Mouse (Mus musculus) hindbrain, embryonic 14.5 days (tissue): Measurements from ENCODE around the gene Ncor2. TPM values are rescaled to one million over a fixed set of nuclear protein-coding genes. Genes with fewer than 3 reads are reported as not detected.

Experiments
- ATAC-seq: fragments of 200-750 bp; cut with Nextera tagmentation; 2 replicates; pipeline ENCODE4 v1.8.0; 2017; ENCODE audit warnings: moderate number of reproducible peaks, mild to moderate bottlenecking, moderate TSS enrichment, moderate library complexity; ENCODE audit not compliant: low FRiP score
- DNase-seq: peaks from one replicate; pipeline ENCODE4 v3.0.0-alpha.2; 2015; ENCODE audit warnings: low spot score
- H3K27ac ChIP-seq: fragments of 300-500 bp; sonication (generic); 2 replicates; pipeline ENCODE4 v1.5.1; 2014; ENCODE audit warnings: mild to moderate bottlenecking, moderate library complexity
- H3K27me3 ChIP-seq: fragments of 300-500 bp; sonication (generic); 2 replicates; pipeline ENCODE4 v1.6.1; 2014; ENCODE audit warnings: mild to moderate bottlenecking, low read length, mixed read lengths; ENCODE audit not compliant: control insufficient read depth, insufficient read depth
- H3K36me3 ChIP-seq: fragments of 300-500 bp; sonication (generic); replicated peaks from 2 replicates; pipeline ENCODE4 v1.6.1; 2014; ENCODE audit not compliant: control insufficient read depth, insufficient read depth
- H3K4me1 ChIP-seq: fragments of 300-500 bp; sonication (generic); replicated peaks from 2 replicates; pipeline ENCODE4 v1.6.1; 2014; ENCODE audit warnings: antibody characterized with exemption, low read length, mixed read lengths; ENCODE audit not compliant: control insufficient read depth, insufficient read depth
- H3K4me2 ChIP-seq: fragments of 300-500 bp; sonication (generic); replicated peaks from 2 replicates; pipeline ENCODE4 v1.6.1; 2014; ENCODE audit warnings: mild to moderate bottlenecking, moderate library complexity
- H3K4me3 ChIP-seq: fragments of 300-500 bp; sonication (generic); replicated peaks from 2 replicates; pipeline ENCODE4 v1.5.1; 2014; ENCODE audit warnings: mild to moderate bottlenecking, low read length
- H3K9ac ChIP-seq: fragments of 300-500 bp; sonication (generic); 2 replicates; pipeline ENCODE4 v1.6.1; 2014
- H3K9me3 ChIP-seq: fragments of 300-500 bp; sonication (generic); 2 replicates; pipeline ENCODE4 v1.6.1; 2016; ENCODE audit warnings: low read length; ENCODE audit not compliant: control insufficient read depth
- WGBS: fragments of 180-500 bp; shearing (Covaris S2); extraction: QIAGEN DNeasy Blood & Tissue Kit; methylation state at CpG from one replicate; pipeline ENCODE4 v1.1.7; 2014; 5-methylcytosine and 5-hydroxymethylcytosine counted together
- polyA plus RNA-seq: library from polyadenylated mRNA; unstranded; fragments of >200 nt; fragmentation: Nextera tagmentation; extraction: Ambion mirVana; gene quantifications from 2 replicates; pipeline ENCODE4 v1.2.1, GENCODE M21; 2014

Gene Ncor2
- polyA plus RNA-seq, 1 experiment from 2014 or later: 27.4 TPM

DNA sequence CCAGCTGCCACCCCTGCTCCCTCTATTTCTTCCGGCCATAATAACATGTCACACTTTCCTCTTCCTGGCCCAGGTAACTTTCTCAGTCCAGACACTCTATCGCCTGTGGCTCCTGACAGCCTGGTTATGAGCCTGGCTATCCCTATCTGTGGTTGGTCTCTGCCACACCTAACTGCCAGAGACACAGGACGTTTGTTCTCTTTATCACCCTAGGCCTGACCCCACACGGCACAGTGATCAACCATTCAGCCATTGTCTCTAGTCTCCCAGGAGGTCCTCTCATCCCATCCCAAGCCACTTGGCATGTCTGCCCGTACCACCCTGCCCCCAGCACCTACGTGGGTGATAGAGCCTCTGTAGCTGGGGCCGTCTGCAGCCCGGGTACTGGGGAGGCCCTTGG lies 142.5 kb downstream of the Ncor2 start:
- Histone ChIP-seq H3K9me3 (no peaks in the 10 kb centered on the region), H3K4me1 (no peaks in the 10 kb centered on the region), H3K27me3 (no peaks in the 10 kb centered on the region), H3K4me2 (no peak overlapping the region), H3K4me3 (no peak overlapping the region), H3K9ac (no peak overlapping the region), H3K27ac (no peak overlapping the region), H3K36me3 (peaks cover 91% of the 10 kb centered on the region)
- no peak for DNase-seq
- 91% methylated on average over 8 of the region's 8 CpGs for WGBS
- no peak for ATAC-seq

DNA sequence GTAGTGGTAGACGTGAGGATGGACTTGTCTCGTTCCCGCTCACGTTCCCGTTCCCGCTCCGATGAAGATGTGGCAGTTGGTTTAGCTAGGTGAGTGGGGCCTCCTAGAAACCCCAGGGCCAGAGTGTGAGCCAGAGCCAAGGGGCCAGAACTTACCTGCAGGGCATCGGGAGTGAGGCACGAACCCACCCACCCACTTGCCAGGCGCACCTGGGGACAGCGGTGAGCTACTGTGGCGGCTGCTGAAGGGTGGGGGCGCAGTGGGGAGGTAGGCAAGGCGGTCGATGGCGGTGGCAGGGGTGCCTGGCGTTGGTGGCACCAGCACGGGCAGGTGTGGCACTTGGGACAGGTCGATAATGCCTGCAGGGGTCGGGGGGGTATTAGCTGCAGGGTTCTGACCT lies 150.1 kb downstream of the Ncor2 start:
- Histone ChIP-seq H3K9me3 (no peaks in the 10 kb centered on the region), H3K4me1 (no peaks in the 10 kb centered on the region), H3K27me3 (no peaks in the 10 kb centered on the region), H3K4me3 (no peak overlapping the region), H3K36me3 (peaks cover 98% of the 10 kb centered on the region), H3K9ac (no peak overlapping the region), H3K27ac (no peak overlapping the region), H3K4me2 (no peak overlapping the region)
- no peak for ATAC-seq
- 96% methylated on average over 20 of the region's 20 CpGs for WGBS
- no peak for DNase-seq

DNA sequence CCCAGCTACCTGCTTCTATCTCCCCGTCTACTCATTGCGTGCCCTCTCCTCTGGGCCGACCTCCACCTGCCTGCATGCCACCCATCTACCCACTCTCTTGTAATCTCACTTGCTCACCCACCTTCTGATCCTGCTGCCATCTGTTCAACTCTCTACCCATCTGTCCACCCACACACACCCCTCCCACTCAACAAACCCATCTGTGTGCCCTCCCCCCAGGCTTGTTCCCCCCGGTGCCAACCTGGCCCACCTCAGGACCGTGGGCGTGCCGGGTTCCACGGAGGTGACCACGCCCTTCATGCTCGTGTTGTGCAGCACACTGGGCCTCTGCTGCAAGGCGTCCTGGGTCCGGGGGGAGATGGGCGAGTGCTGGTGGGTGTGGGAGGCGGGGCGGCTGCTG lies 150.6 kb downstream of the Ncor2 start:
- ATAC-seq: no peak
- H3K27me3 ChIP-seq: no peaks in the 10 kb centered on the region
- no peak overlapping the region for H3K27ac ChIP-seq
- no peak for DNase-seq
- H3K36me3 ChIP-seq: peaks cover 98% of the 10 kb centered on the region
- no peak overlapping the region for H3K4me3 ChIP-seq
- no peaks in the 10 kb centered on the region for H3K9me3 ChIP-seq
- H3K9ac ChIP-seq: no peak overlapping the region
- no peak overlapping the region for H3K4me2 ChIP-seq
- 91% methylated on average over 15 of the region's 15 CpGs for WGBS
- no peaks in the 10 kb centered on the region for H3K4me1 ChIP-seq

DNA sequence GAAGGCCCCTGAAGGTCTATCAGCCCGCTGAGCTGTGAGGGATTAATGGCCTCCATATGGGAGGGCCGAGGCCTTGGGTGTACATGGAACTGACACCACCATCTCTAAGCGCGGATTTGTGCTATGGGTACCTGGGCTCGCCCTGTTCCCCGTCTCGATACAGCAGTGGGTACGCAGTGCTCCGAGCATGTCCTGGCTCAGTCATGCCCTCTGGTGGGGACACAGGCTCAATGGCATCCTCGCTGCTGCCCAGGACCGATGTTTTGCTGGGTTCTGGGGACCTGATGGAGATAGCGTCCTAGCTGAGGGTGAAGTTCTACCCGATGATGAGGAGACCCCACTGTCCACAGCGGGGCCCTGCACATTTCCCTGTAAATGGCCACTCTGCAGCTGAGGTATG lies 155.0 kb downstream of the Ncor2 start:
- ATAC-seq: no peak
- Histone ChIP-seq H3K4me1 (0 out of 2 replicates have a peak, but pooled peaks cover 6% of the 10 kb centered on the region), H3K9ac (no peak overlapping the region), H3K4me2 (no peak overlapping the region), H3K9me3 (no peaks in the 10 kb centered on the region), H3K27me3 (no peaks in the 10 kb centered on the region), H3K27ac (no peak overlapping the region), H3K4me3 (no peak overlapping the region), H3K36me3 (peaks cover 87% of the 10 kb centered on the region)
- DNase-seq: no peak
- 82% methylated on average over 14 of the region's 14 CpGs for WGBS

DNA sequence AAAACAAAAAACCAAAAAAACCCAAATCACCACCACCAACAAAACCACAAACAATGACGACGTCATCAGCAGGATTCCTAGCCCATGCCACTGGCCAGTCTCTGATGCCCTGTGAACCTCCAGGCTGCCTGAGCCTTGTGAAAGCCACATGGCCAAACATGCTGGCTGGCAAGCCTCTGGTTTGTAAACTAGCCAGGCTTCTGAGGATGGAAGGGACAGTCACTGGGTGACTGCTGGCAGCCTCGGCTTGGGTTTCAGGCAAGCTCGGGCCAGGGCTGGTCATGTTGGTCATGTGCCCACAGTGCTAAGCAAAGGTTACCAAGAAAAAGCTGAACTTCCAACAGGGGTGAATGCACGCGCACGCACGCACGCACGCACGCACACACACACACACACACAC lies 157.7 kb downstream of the Ncor2 start:
- ATAC-seq: no peak
- no peaks in the 10 kb centered on the region for H3K27me3 ChIP-seq
- WGBS: 87% methylated on average over 11 of the region's 11 CpGs
- H3K27ac ChIP-seq: no peak overlapping the region
- H3K9me3 ChIP-seq: no peaks in the 10 kb centered on the region
- no peak overlapping the region for H3K4me2 ChIP-seq
- H3K9ac ChIP-seq: no peak overlapping the region
- H3K4me3 ChIP-seq: no peak overlapping the region
- no peak for DNase-seq
- peaks cover 87% of the 10 kb centered on the region for H3K36me3 ChIP-seq
- H3K4me1 ChIP-seq: 0 out of 2 replicates have a peak, but pooled peaks cover 6% of the 10 kb centered on the region

DNA sequence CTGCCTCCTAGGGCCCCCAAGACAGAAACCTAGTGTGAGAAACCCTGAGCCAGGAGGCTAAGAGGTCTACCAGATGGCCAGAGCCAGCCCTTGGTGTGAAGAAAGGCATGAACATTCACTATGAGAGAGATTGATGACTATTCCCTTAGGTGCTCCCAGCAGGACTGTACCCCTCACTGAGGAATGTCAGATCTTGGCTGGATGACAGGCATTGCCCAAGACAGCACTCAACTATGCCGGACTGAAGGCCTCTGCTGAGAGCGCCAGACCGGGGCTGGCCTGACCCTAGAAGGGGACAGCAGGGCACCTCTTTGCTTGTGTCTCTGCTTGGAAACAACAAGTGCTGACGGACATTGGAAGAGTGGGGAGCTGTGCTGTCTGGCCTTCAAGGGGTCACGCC lies 159.9 kb downstream of the Ncor2 start:
- DNase-seq (no peak), ATAC-seq (no peak)
- Histone ChIP-seq H3K27ac (no peak overlapping the region), H3K9ac (no peak overlapping the region), H3K4me3 (no peak overlapping the region), H3K36me3 (peaks cover 80% of the 10 kb centered on the region), H3K9me3 (no peaks in the 10 kb centered on the region), H3K4me2 (no peak overlapping the region), H3K27me3 (no peaks in the 10 kb centered on the region), H3K4me1 (0 out of 2 replicates have a peak, but pooled peaks cover 6% of the 10 kb centered on the region)
- WGBS: 73% methylated on average over 5 of the region's 5 CpGs

DNA sequence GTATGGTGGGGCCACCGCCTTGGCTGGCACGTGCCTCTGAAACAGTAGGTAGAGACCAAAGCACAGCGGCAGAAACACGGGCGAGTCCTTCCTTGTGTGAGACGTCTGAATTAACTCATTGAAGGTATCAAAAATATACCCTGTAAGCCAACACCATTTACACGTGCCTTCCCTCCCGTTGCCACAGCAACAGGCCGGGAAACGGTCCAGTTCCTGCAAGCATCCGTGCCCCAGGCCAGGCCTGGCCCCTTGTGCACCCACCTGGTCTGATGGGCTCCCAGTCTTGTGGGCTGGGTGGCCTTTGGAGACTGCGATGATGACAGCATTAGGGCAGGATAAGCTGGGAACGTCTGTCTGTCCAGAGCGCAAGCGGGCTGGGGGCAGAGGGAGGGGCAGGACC lies 161.7 kb downstream of the Ncor2 start:
- H3K27ac ChIP-seq: no peak overlapping the region
- H3K9ac ChIP-seq: no peak overlapping the region
- DNase-seq (no peak), ATAC-seq (no peak)
- WGBS: 67% methylated on average over 15 of the region's 15 CpGs
- no peaks in the 10 kb centered on the region for H3K27me3 ChIP-seq
- no peak overlapping the region for H3K4me2 ChIP-seq
- H3K9me3 ChIP-seq: no peaks in the 10 kb centered on the region
- H3K4me1 ChIP-seq: 0 out of 2 replicates have a peak, but pooled peaks cover 6% of the 10 kb centered on the region
- peaks cover 68% of the 10 kb centered on the region for H3K36me3 ChIP-seq
- no peak overlapping the region for H3K4me3 ChIP-seq

DNA sequence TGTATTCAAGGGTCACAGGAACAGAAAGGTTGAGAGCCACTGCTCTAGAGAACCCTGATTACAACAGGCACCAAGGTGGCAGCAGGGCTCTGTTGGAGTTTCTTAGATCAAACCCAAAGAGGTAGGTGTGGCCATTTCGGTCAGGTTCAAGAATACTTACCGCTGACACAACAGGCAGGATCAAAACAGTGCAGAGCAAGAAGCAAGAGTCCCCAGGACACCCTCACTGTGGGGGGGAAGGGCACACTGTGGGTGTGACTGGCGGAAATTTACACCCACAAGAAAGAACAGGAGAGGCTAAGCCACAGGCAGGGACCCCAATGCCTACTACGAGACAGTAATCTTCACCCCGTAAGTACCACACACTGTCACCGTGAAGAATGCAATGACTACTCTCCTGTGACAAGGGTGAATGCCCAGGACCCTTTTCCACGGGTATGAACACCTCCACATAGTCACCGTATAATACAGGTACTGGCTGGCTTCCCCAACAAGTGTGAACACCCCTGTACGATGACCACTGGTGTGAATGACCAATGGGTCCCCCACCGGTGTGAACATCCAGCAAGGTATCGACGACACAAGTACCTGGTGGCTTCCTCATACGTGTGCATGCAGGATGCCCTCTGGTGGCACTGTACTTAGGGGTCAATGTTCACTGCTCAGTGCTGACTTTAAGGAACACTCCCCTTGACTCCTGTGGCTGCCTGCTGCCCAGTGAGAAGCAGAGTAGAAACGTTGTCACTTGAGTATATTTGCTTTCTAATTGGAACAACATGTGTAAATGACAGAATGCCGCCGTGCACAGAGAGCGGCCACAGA lies 162.4 kb downstream of the Ncor2 start:
- Histone ChIP-seq H3K9me3 (no peaks in the 10 kb centered on the region), H3K27ac (no peak overlapping the region), H3K4me2 (no peak overlapping the region), H3K27me3 (no peaks in the 10 kb centered on the region), H3K4me3 (no peak overlapping the region), H3K4me1 (0 out of 2 replicates have a peak, but pooled peaks cover 6% of the 10 kb centered on the region), H3K9ac (no peak overlapping the region), H3K36me3 (peaks cover 61% of the 10 kb centered on the region)
- no peak for DNase-seq
- WGBS: 90% methylated on average over 17 of the region's 17 CpGs
- ATAC-seq: no peak

DNA sequence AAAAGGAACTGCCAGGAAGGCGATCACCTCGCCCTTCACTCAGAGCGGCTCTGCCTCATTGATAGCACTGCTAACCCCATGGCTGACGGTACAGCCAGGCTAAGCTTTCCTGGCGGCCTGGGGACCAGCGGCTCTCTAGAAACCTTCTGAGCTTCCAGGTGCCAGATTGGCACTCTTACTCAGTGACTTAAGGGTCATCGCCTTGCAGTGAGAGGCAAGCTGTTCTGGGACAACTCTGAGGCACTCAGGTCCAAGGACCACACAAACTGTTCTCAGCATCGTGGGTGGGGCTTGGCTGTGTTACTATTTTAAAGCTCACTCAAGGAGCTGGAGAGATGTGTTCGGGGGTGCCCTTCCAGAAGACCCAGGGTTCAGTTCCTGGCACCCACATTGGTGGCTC lies 163.4 kb downstream of the Ncor2 start:
- no peaks in the 10 kb centered on the region for H3K9me3 ChIP-seq
- peaks cover 52% of the 10 kb centered on the region for H3K36me3 ChIP-seq
- H3K4me2 ChIP-seq: no peak overlapping the region
- H3K9ac ChIP-seq: no peak overlapping the region
- H3K27me3 ChIP-seq: no peaks in the 10 kb centered on the region
- no peak for DNase-seq
- H3K27ac ChIP-seq: no peak overlapping the region
- H3K4me1 ChIP-seq: 0 out of 2 replicates have a peak, but pooled peaks cover 6% of the 10 kb centered on the region
- no peak for ATAC-seq
- WGBS: 92% methylated on average over 9 of the region's 9 CpGs
- H3K4me3 ChIP-seq: no peak overlapping the region
